Mouse (Mus musculus) megakaryocyte, adult 5-6 weeks (primary cell): ENCODE measurements around the gene Gm10340. TPM values are rescaled to one million over a fixed set of nuclear protein-coding genes. Genes with fewer than 3 reads are reported as not detected.
"Not testable (repeated sequence)": the region's sequence is repeated elsewhere in the genome, so short reads cannot be mapped to it uniquely, and the experiment has no call there.

Experiments
- ATAC-seq: 2 replicates; pipeline ENCODE4 v1.8.0; 2016; ENCODE audit warnings: mild to moderate bottlenecking, inconsistent platforms; ENCODE audit not compliant: poor library complexity, severe bottlenecking
- total RNA-seq, 2 experiments: library from RNA; stranded (forward) in 1 of 2; stranded (reverse) in 1 of 2; fragments of 153-499, 151-499 nt in 1 of 2; fragments of 221-1000, 200-1000 nt in 1 of 2; gene quantifications; 2 replicates each; pipeline versions ENCODE4 v1.2.3 to v1.2.4; 2015 to 2017

Gm10340 gene
- total RNA-seq (2015) (not detected in 2 replicates), total RNA-seq (2017) (not detected in 2 replicates)

GRCm38 (mm10) chr14:3133697-3134096, at the start of gene Gm10340:
Gene Gm10340 (plus strand): TSS chr14:3133997.
- ATAC-seq = not testable (repeated sequence)

- ATAC-seq = not testable (repeated sequence)
Measured at GRCm38 (mm10) chr14:3116051-3116450, 17.7 kb upstream of the Gm10340 start.

- ATAC-seq = not testable (repeated sequence)
Measured at GRCm38 (mm10) chr14:3187955-3188354, 54.2 kb downstream of the Gm10340 start, which contains the start of gene Gm5795. Gene Gm5795 (plus strand): TSS chr14:3188255.

Other genes starting within 250 kb of the Gm10340 start
- gene Gm2888, start 104.0 kb upstream of the Gm10340 start, total RNA-seq (2015) = not detected in 2 replicates
- not detected in 2 replicates for gene Gm2888, start 104.0 kb upstream of the Gm10340 start, total RNA-seq (2017)
- not detected in 2 replicates for gene Gm2897, start 84.7 kb upstream of the Gm10340 start, total RNA-seq (2015)
- gene Gm2897, start 84.7 kb upstream of the Gm10340 start, total RNA-seq (2017) = not detected in 2 replicates
- gene Gm5795, start 54.3 kb downstream of the Gm10340 start, total RNA-seq (2015) = not detected in 2 replicates
- gene Gm5795, start 54.3 kb downstream of the Gm10340 start, total RNA-seq (2017) = not detected in 2 replicates
- not detected in 2 replicates for gene D830030K20Rik, start 74.5 kb downstream of the Gm10340 start, total RNA-seq (2015)
- gene D830030K20Rik, start 74.5 kb downstream of the Gm10340 start, total RNA-seq (2017) = not detected in 2 replicates
- not detected in 2 replicates for gene Gm2956, start 198.6 kb downstream of the Gm10340 start, total RNA-seq (2015)
- gene Gm2956, start 198.6 kb downstream of the Gm10340 start, total RNA-seq (2017) = not detected in 2 replicates